Mouse (Mus musculus) heart, adult 9 months (tissue): ENCODE results near the gene Naaladl2.

Source experiments
- DNase-seq, 2 experiments: peaks; one replicate each; pipeline ENCODE4 v3.0.0; 2022; ENCODE audit warnings: low spot score in 2 of 2

Naaladl2 gene

GRCm38 (mm10) chr3:24690162-24690915, 453.7 kb downstream of the Naaladl2 start:
- no peak for DNase-seq

GRCm38 (mm10) chr3:24670500-24670899, 473.6 kb downstream of the Naaladl2 start:
- DNase-seq, result no peak

DNA sequence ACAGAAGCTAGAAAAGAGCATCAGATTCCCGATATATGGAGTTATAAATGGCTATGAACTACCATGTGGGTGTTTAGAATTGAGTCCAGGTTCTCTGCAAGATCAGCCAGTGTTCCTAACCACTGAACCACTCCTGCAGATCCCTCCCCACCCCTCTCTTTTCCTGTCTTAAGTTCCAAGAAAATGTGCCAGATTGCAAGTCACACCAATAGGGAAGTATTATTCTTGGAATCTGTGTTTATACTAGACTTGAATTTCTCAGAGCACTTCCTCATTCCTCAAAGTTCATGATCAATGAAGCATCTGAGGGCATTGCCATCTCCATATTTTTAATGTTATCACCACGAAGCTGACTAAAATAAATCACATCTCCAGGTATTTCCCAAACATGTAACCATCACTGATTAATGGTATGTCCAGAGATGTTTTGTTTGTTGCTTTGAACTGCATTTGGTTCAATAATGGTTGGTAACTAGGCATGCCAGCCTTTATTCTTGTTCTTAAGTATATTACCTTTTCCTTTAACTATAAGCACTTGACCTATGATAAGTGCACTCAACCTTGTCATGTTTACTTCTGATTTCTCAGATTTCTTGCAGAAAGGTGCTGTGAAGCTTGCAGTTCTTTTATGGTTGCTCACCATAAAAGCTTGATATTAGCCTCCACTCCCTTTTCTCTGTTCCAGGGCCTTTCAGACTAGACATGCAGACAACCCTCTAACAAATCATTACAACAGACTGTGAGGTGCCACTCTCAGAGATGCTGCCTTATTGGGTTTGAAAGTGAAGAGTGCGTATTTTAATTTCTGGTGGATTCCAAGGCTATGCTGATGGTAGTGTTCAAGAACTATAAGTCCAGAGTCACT, 475.8 kb downstream of the Naaladl2 start:
- DNase-seq, result no peak

DNA sequence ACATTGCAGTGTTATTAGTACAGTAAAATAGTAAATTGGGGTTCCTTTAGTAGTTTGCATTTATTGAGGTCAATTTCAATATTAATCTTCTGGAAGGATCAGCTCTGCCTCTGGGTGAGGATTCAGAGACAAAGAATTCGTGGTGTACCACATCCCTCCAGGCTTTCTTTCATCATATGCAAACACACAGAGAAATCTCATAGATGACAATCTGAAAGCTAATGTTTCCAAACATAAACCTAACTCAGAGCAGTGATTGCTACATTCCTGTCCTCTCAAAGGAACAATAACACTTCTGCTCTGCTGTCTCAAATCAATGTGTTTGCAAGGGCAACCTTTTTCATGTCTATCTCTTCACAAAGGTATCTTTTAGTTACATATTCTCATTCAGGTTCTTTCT, 478.7 kb downstream of the Naaladl2 start:
- no peak for DNase-seq

DNA sequence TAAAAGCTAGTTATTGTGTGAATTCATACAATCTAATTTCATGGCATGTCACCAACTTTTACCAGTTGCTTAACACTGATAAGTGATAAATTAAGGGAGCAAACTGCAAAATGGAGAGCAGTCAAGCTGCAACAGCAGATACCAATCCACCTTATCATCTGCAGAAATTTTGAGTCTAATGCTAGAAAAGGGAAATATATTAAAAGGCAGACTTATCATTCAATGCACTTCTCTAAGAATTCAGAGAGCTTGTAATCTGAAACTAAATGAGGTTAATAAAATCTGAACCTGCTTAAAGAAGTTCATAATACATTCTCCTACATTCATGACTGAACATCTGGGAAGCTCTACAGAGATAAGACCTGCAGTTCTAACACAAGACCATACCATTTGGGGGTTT, 480.3 kb downstream of the Naaladl2 start:
- DNase-seq, result no peak

DNA sequence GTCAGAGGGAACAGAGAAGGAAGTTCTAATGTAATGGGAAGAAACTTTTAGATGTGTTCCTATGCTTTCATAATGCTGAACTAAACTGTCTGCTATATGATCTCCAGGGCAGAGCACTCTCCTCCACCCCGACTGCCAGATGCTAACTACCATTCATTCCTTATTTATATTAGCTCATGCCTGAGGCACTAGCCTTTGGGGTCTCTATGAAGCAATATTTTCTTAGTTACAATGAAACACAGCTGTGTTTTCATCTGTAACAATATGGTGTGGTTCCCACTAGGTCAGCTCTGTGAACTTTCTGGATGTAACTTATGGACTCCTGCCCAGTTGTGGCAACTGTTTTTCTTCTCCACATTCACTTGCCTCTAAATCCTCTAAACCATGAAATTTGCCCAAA, 514.0 kb downstream of the Naaladl2 start:
- DNase-seq, result peak in 1 of 2 experiments; percentile 2

GRCm38 (mm10) chr3:24605485-24605884, 538.6 kb downstream of the Naaladl2 start:
- no peak for DNase-seq

- no peak for DNase-seq
Observed at GRCm38 (mm10) chr3:24604791-24605320, 539.2 kb downstream of the Naaladl2 start.

GRCm38 (mm10) chr3:24595447-24595846, 548.6 kb downstream of the Naaladl2 start:
- no peak for DNase-seq

DNA sequence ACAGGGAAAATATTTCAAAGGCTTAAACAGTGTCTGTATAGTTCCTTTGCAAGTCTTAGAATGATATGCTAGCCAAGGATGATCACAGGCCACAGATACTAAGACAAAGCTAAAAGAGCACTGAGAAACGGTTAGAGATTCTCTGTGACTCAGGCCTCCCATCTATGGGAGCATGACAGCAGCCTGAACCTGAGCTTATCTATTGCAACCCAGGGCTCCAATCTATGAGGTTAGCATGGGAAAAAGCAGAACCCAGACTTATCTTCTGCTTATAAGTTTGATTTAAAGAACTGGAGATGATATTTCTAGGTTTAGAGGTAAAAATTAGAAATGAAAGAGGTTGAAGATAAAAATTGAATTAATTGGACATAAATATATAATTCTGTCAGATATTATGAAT, 587.4 kb downstream of the Naaladl2 start:
- DNase-seq, result no peak

DNA sequence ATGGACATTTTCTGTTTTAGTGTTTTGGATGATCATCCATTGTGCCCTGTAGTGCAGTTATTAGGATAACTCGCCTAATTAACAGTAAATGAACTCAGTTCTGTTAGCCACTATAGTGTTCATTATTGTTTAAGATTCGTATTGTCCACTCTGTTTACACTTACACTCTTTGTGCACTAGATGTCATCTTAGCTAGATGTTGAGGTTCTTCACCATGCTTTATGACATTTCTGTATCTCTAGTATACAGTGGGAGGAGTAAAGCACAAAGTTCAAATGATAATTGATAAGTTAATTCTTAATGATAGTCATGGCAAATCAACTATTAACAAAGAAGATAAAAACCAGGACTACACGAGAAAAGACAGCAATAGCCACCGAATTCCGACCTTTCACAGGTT, 590.4 kb downstream of the Naaladl2 start:
- DNase-seq, result no peak

GRCm38 (mm10) chr3:24552631-24553030, 591.4 kb downstream of the Naaladl2 start:
- DNase-seq, result no peak

- no peak for DNase-seq
Observed at GRCm38 (mm10) chr3:24533775-24534458, 610.1 kb downstream of the Naaladl2 start.

- DNase-seq, result no peak
Observed at GRCm38 (mm10) chr3:24514918-24515317, 629.1 kb downstream of the Naaladl2 start.

DNA sequence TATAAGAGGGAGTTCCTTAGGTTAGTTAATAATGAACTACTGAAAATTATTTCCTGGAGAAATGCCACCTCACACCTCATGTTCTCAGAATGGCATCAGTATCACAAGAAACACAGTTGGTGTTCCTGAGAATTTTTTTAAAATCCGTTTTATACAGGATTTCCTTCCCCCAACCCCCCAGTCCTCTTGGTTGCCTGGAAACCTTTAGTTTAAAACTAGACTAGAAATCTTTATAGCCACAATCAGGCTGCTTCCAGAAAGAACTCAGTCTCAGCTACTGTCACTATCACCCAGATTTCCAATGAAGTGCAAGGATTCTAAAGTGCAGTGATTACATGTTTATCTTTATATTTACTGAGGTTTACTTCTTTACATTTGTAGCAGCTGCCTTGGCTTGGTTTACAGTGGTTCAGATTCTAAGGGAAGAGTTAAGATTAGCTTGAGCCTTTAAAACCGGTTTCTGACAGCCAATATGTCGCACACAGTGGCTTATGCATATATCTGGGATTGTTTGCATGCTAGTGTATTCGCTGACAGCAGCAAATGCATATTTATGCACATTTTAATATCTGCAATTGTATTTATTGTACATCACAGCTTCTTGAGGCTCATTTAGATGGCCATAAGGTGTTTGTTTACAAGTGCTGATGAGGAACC, 657.5 kb downstream of the Naaladl2 start:
- DNase-seq, result no peak

GRCm38 (mm10) chr3:24463941-24464340, 680.1 kb downstream of the Naaladl2 start:
- no peak for DNase-seq

DNA sequence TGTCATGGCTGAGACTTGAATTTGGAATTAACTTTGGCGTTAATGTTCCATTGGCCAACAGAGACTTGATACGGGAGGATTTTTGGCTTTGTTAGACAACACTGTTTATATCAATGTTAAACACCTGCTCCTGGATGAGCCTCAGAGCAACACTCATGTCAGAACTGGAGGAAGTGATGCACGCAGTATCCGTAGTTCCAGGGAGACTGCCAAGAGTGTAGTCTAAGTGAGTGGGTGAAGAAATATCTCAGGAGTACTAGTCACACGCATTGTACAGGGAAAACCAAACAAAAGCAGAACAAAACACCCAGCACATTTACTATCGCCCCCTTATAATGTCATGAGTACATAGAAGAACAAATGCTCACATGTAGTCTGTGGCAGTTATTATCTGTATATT, 703.4 kb downstream of the Naaladl2 start:
- DNase-seq, result no peak

DNA sequence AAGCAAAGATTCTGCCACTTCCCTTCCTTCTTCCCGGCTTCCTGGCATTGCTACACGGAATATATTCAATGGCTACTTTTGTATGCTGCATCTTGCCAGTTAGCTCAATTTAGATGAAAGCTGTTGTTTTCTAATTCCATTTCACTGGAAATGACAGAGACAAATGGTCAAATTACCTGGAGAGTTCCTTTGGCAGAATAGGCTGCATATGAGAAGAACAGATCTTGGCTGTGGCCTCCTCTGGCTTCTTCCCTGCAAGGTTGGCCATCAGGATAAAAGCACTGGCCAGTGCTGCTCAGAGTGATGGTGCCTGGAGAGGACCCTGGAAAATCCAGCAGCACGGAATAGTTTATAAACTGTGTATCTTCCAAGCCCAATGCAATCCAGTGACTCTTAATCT, 711.3 kb downstream of the Naaladl2 start:
- no peak for DNase-seq

GRCm38 (mm10) chr3:24391737-24392136, 752.3 kb downstream of the Naaladl2 start:
- DNase-seq, result no peak

DNA sequence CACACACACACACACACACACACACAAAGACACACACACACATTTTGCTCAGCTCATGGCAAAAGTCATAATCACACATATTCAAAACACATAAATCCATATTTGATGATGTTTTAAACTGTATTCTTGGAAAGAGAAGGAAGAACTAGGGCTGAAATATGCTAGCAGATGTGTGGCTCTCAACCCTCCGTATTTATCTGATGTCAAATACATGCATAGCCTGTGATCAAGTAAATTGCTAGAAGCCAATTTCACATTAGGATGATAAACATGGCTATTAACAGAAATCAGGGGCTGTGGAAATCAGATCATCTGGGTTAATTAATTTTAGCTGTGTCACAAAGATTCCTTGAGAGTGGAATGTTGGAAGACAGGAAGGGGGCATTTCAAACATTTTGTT, 752.8 kb downstream of the Naaladl2 start:
- no peak for DNase-seq

DNA sequence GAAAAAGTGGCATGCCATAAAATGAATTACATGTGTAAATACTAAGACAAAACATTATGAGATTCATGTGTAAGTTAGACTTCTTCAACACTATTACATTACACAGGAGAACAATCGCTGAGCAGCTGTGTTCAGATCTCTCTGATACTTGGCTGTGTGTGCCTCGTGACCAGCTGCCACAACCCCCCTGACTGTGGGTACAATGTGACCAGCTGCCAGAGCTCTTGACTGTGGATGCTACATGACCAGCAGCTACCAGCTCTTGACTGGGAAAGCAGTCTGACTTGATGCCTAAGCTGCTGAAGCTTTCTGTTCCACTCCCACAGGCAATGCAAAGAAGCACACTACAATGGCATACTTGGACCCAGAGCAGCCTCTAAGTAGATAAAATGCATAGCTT, 789.1 kb downstream of the Naaladl2 start:
- no peak for DNase-seq
